Mouse (Mus musculus): ENCODE measurements around the gene Pigh. TPM values are rescaled to one million over a fixed set of nuclear protein-coding genes. Genes with fewer than 3 reads are reported as not detected.

The Pigh gene
- polyA plus RNA-seq, 1 experiment: 12.9 TPM

- H3K27ac ChIP-seq (ENCODE audit: insufficient read depth, low read length): no peak overlapping the region
- H3K4me1 ChIP-seq (ENCODE audit: control insufficient read depth, insufficient read depth, low read length): no peaks in the 10 kb centered on the region
- no peak for TF ChIP-seq CTCF (IDR thresholded peaks at IDR 0.05; ENCODE audit: low read depth, low read length)
- no peak for TF ChIP-seq POLR2A (IDR thresholded peaks at IDR 0.05; ENCODE audit: insufficient read depth, low read length)
- no peak for TF ChIP-seq EP300 (IDR thresholded peaks at IDR 0.05; ENCODE audit: insufficient read depth, low read depth, low read length)
- no peaks in the 10 kb centered on the region for H3K9me3 ChIP-seq (replicated peaks; ENCODE audit: control insufficient read depth, insufficient read depth, low read length, poor library complexity, severe bottlenecking)
- no peak overlapping the region for H3K9ac ChIP-seq (ENCODE audit: low read depth, poor library complexity, severe bottlenecking)
- no peak overlapping the region for H3K4me3 ChIP-seq (ENCODE audit: low read depth, low read length)
- no peaks in the 10 kb centered on the region for H3K36me3 ChIP-seq (ENCODE audit: control insufficient read depth, insufficient read depth, low read length, poor library complexity, severe bottlenecking)
- no peaks in the 10 kb centered on the region for H3K27me3 ChIP-seq (ENCODE audit: control insufficient read depth, insufficient read depth, low read length, poor library complexity, severe bottlenecking)
Observed at GRCm38 (mm10) chr12:79069916-79070315, 19.5 kb downstream of the Pigh start.

GRCm38 (mm10) chr12:79069187-79069608, 20.3 kb downstream of the Pigh start:
- H3K4me1 ChIP-seq (ENCODE audit: control insufficient read depth, insufficient read depth, low read length): no peaks in the 10 kb centered on the region
- TF ChIP-seq EP300 (IDR thresholded peaks at IDR 0.05; ENCODE audit: insufficient read depth, low read depth, low read length) (no peak), POLR2A (IDR thresholded peaks at IDR 0.05; ENCODE audit: insufficient read depth, low read length) (no peak), CTCF (IDR thresholded peaks at IDR 0.05; ENCODE audit: low read depth, low read length) (no peak)
- H3K27me3 ChIP-seq (ENCODE audit: control insufficient read depth, insufficient read depth, low read length, poor library complexity, severe bottlenecking): no peaks in the 10 kb centered on the region
- H3K9me3 ChIP-seq (replicated peaks; ENCODE audit: control insufficient read depth, insufficient read depth, low read length, poor library complexity, severe bottlenecking): no peaks in the 10 kb centered on the region
- H3K36me3 ChIP-seq (ENCODE audit: control insufficient read depth, insufficient read depth, low read length, poor library complexity, severe bottlenecking): no peaks in the 10 kb centered on the region
- no peak overlapping the region for H3K27ac ChIP-seq (ENCODE audit: insufficient read depth, low read length)
- no peak overlapping the region for H3K9ac ChIP-seq (ENCODE audit: low read depth, poor library complexity, severe bottlenecking)
- H3K4me3 ChIP-seq (ENCODE audit: low read depth, low read length): no peak overlapping the region

DNA sequence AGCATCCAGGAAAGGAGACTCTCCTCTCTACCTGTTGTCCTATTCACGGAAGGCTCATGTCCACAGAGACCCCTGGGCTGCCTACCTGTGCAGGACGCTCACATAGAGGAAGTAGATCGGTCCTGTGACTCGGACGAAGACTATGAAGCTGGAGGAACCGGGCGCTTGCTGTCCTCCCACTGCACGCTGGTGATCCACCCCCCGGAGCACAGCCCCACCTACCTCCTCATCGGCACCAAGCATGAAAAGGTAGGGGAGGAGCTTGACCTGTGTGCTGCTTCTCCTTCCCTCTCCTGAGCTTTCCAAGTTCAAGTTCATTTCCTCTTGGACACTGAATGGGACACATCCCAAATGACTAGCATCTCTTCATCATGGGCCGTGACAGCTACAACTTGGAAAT, 21.1 kb downstream of the Pigh start:
- Histone ChIP-seq H3K4me1 (ENCODE audit: control insufficient read depth, insufficient read depth, low read length) (no peaks in the 10 kb centered on the region), H3K36me3 (ENCODE audit: control insufficient read depth, insufficient read depth, low read length, poor library complexity, severe bottlenecking) (no peaks in the 10 kb centered on the region), H3K4me3 (ENCODE audit: low read depth, low read length) (no peak overlapping the region), H3K27ac (ENCODE audit: insufficient read depth, low read length) (no peak overlapping the region), H3K27me3 (ENCODE audit: control insufficient read depth, insufficient read depth, low read length, poor library complexity, severe bottlenecking) (no peaks in the 10 kb centered on the region), H3K9ac (ENCODE audit: low read depth, poor library complexity, severe bottlenecking) (no peak overlapping the region), H3K9me3 (replicated peaks; ENCODE audit: control insufficient read depth, insufficient read depth, low read length, poor library complexity, severe bottlenecking) (no peaks in the 10 kb centered on the region)
- TF ChIP-seq EP300 (IDR thresholded peaks at IDR 0.05; ENCODE audit: insufficient read depth, low read depth, low read length): no peak
- TF ChIP-seq POLR2A (IDR thresholded peaks at IDR 0.05; ENCODE audit: insufficient read depth, low read length): no peak
- TF ChIP-seq CTCF (IDR thresholded peaks at IDR 0.05; ENCODE audit: low read depth, low read length): no peak

DNA sequence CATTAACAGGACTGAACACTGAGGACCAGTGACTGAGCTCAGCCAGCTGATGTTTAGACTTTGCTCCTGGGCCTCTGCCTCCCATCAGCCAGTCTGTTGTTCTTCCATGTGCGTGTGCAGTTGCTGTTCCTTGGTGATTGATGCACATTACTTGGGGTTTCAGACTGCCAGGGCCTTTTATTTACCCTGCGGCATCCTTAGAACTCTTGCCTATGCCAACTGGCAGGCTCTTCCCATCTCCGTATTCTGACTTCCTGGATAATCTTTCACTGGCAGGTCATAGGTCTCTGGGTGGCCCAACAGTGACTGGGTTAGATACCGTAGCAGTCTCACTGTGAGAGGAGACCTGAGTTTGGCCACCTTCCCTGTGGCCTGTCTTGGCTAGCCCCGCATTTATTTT, 21.9 kb downstream of the Pigh start:
- Histone ChIP-seq H3K36me3 (ENCODE audit: control insufficient read depth, insufficient read depth, low read length, poor library complexity, severe bottlenecking) (no peaks in the 10 kb centered on the region), H3K9ac (ENCODE audit: low read depth, poor library complexity, severe bottlenecking) (no peak overlapping the region), H3K4me1 (ENCODE audit: control insufficient read depth, insufficient read depth, low read length) (no peaks in the 10 kb centered on the region), H3K9me3 (replicated peaks; ENCODE audit: control insufficient read depth, insufficient read depth, low read length, poor library complexity, severe bottlenecking) (no peaks in the 10 kb centered on the region), H3K4me3 (ENCODE audit: low read depth, low read length) (no peak overlapping the region), H3K27me3 (ENCODE audit: control insufficient read depth, insufficient read depth, low read length, poor library complexity, severe bottlenecking) (no peaks in the 10 kb centered on the region), H3K27ac (ENCODE audit: insufficient read depth, low read length) (no peak overlapping the region)
- TF ChIP-seq CTCF (IDR thresholded peaks at IDR 0.05; ENCODE audit: low read depth, low read length) (no peak), POLR2A (IDR thresholded peaks at IDR 0.05; ENCODE audit: insufficient read depth, low read length) (no peak), EP300 (IDR thresholded peaks at IDR 0.05; ENCODE audit: insufficient read depth, low read depth, low read length) (no peak)

DNA sequence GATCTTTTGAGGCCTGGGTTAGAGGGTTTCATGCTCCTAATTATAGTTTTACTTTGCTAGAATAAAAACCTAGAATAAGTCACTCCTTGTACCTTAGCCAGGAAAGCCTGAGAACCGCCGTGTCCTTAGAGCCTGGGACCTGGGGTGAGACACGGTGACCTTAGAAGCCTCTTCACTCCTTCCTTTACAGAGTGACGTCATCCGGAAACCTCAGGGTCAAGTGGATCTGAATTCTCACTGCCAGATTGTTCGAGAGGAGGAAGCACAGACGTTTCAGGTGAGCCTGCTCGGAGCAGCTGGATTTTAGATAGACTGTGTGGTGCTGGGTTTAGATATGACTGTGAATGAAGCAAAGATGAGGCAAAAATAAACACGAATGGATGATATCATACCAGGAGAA, 23.0 kb downstream of the Pigh start:
- H3K9ac ChIP-seq (ENCODE audit: low read depth, poor library complexity, severe bottlenecking): no peak overlapping the region
- H3K27me3 ChIP-seq (ENCODE audit: control insufficient read depth, insufficient read depth, low read length, poor library complexity, severe bottlenecking): no peaks in the 10 kb centered on the region
- H3K4me1 ChIP-seq (ENCODE audit: control insufficient read depth, insufficient read depth, low read length): no peaks in the 10 kb centered on the region
- no peaks in the 10 kb centered on the region for H3K9me3 ChIP-seq (replicated peaks; ENCODE audit: control insufficient read depth, insufficient read depth, low read length, poor library complexity, severe bottlenecking)
- TF ChIP-seq POLR2A (IDR thresholded peaks at IDR 0.05; ENCODE audit: insufficient read depth, low read length) (no peak), EP300 (IDR thresholded peaks at IDR 0.05; ENCODE audit: insufficient read depth, low read depth, low read length) (no peak), CTCF (IDR thresholded peaks at IDR 0.05; ENCODE audit: low read depth, low read length) (no peak)
- no peak overlapping the region for H3K27ac ChIP-seq (ENCODE audit: insufficient read depth, low read length)
- H3K4me3 ChIP-seq (ENCODE audit: low read depth, low read length): no peak overlapping the region
- H3K36me3 ChIP-seq (ENCODE audit: control insufficient read depth, insufficient read depth, low read length, poor library complexity, severe bottlenecking): no peaks in the 10 kb centered on the region

GRCm38 (mm10) chr12:79064451-79064850, 25.0 kb downstream of the Pigh start:
- Histone ChIP-seq H3K27me3 (ENCODE audit: control insufficient read depth, insufficient read depth, low read length, poor library complexity, severe bottlenecking) (no peaks in the 10 kb centered on the region), H3K9ac (ENCODE audit: low read depth, poor library complexity, severe bottlenecking) (no peak overlapping the region), H3K4me3 (ENCODE audit: low read depth, low read length) (no peak overlapping the region), H3K9me3 (replicated peaks; ENCODE audit: control insufficient read depth, insufficient read depth, low read length, poor library complexity, severe bottlenecking) (no peaks in the 10 kb centered on the region), H3K36me3 (ENCODE audit: control insufficient read depth, insufficient read depth, low read length, poor library complexity, severe bottlenecking) (no peaks in the 10 kb centered on the region), H3K4me1 (ENCODE audit: control insufficient read depth, insufficient read depth, low read length) (no peaks in the 10 kb centered on the region), H3K27ac (ENCODE audit: insufficient read depth, low read length) (no peak overlapping the region)
- TF ChIP-seq EP300 (IDR thresholded peaks at IDR 0.05; ENCODE audit: insufficient read depth, low read depth, low read length) (no peak), CTCF (IDR thresholded peaks at IDR 0.05; ENCODE audit: low read depth, low read length) (no peak), POLR2A (IDR thresholded peaks at IDR 0.05; ENCODE audit: insufficient read depth, low read length) (no peak)
